Mouse (Mus musculus) layer of hippocampus, adult 9-11 months (tissue): ENCODE data around the gene Rdh9.
A peak's percentile ranks its signal among the peaks of the same experiment; 100 is the strongest.
"Not testable (repeated sequence)": the region's sequence is repeated elsewhere in the genome, so short reads cannot be mapped to it uniquely, and the experiment has no call there.

Experiments
- DNase-seq: peaks from one replicate; pipeline ENCODE4 v3.0.0; 2022

The Rdh9 gene

DNA sequence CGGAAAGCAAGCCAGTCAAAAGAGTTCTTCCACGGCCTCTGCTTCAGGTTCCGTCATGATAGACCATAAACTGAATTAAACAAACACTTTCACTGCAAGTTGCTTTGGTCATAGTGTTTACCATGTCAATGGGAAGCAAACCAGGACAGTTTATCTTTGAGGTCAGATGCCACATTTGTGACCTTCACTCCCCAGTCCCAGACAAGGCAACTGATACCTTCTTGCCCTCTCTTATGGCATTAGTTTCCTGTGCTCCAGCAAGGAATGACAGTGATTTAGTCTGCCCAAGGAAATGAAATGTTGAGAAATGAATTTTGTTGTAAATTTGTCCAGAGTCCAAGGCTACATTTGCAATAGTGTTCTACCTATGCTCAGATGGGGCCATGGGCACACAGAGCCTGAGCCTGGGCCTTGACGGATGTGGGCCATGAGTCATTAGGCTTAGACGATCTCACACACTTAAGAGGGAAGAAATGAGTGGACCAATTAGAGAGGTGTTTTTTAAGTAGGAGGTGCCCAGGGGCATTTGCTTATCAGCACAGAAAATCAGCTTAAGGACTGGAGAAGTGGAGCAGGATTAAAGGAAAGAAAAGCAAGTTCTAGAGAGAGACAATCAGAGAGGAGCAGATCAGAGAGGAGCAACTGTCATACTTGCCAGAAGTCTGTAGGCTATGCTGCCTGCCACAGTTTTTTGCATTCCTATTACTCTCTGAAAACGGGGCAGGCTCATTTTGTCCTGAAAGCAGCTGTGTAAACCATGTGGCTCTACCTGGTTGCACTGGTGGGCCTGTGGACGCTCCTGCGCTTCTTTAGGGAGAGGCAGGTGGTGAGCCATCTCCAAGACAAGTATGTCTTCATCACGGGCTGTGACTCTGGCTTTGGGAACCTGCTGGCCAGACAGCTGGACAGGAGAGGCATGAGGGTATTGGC is 16.7 kb upstream of the Rdh9 start, which contains the start of the genes Rdh1 and Rdh16f1:
Gene Rdh1, plus strand, starts transcription at position 541 of the 930 bp plus-strand sequence.
Gene Rdh16f1, plus strand, starts transcription at position 607 of the 930 bp plus-strand sequence.
- DNase-seq = no peak

DNA sequence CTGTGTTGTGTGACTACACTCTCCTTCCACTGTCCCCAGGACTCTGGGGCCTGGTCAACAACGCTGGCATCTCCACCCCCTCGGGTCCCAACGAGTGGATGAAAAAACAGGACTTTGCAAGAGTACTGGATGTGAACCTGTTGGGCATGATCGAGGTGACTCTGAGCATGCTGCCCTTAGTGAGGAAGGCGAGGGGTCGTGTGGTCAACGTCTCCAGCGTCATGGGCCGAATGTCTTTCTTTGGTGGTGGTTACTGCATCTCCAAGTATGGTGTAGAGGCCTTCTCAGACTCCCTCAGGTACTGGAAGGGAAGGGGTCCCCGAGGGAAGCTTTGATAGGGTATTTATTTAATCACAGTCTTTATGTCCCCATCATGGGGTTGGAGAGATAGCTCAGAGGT is 13.3 kb upstream of the Rdh9 start:
- DNase-seq = not testable (repeated sequence)

DNA sequence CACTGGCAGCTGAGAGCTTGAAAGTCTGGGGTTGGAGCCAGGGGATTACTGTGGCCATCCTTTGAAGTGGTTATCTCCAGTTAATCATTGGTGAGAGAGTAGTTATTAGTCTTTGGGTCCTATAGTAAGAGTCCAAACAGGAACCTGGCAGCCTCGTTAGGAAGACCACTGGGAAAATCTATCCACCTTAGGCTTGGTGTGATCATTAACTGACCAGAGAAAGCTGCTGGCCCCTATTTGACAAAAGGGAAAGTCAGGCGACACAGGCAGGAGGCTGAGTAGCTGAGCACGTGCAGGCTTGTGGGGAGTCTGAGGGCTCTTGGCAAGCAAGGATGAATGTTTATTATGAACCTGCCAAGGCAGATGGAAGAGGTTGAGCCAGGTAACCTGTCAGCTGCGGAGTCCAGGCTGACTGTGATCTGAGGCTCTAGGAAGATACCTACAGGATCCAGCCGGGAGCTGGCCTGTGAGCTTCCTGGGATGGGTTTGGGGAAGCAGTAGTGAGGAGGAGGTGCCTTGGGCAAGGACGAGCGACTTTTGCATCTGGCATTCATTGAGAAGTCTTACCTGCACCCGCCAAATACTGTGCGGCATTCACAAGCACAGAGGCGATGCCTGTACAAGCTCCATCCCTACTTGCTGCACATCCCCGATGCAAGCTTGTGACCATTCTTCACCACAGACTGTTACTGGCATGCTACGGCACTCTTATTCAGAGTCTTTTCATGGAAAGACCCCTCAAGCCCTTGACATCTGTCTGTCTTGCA is 12.1 kb upstream of the Rdh9 start:
- DNase-seq = no peak

DNA sequence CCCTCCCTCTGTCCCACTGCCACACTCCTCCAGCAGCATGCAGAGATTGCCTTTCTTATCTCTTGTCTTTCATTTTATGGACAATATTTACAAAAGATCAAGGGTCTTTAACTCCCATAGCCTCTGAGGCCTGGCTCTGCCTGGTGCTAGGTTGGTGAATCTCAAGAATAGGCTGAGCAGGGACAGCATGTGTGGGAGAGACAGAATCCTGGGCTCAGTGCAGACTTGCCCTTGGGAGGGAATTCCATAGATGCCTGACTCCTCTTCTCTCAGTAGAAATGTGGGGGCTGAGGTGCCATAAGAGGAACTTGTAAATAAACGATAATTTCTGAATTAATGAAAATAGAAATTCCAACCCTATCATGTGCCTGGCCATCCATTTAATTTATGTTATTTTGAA is 9.6 kb upstream of the Rdh9 start:
- no peak for DNase-seq

DNA sequence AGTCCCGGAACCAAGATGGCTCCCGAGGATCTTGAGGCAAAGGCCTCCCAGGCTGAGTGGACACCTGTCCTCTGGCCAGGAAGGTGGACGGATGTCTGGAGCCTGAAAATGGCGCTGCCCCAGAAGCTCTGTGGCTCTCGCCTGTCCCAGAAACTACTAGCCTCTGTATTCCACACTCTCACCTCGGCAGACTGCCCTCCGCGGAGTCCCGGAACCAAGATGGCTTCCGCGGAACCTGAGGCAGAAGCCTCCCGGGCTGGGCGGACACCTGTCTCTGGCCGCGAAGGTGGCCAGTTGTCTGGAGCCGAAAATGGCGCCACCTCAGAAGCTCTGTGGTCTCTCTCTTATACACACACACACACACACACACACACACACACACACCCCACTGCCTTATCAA is 6.1 kb downstream of the Rdh9 start:
- not testable (repeated sequence) for DNase-seq

DNA sequence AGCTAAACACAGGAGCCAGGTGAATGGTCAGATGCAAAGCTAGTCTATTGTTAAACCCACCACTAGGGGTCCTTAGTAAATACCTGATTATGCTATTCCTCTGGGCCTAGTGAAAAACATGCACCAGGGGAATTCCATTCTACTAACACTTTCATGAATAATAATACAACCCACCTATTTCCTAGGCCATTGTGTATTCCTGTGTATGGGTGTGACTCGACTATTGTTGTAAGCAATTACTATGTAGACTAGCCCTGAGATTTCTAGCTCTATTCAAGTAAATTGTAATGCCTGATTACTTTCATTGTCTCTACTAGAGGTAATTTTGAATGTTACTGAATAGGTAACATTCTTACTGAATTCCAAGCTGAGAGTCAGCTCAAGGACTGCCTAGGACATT is 9.2 kb downstream of the Rdh9 start:
- not testable (repeated sequence) for DNase-seq

DNA sequence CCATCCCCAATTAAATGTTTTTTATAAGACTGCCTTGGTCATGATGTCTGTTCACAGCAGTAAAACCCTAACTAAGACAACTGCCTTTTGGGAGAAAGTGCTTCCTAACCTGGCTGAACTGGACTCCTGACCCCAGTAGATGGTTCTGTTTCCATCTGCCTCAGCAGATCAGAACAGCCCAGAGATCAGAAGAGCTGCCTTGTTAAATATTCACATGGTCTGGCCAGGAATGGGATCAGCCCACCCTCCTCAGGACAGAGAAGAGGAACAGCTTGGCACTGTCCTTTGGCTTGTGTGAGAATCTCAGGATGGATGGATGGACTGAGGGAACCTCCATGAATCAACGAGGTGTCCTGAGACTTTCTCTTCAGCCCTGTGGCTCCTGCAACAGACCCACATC is 23.1 kb downstream of the Rdh9 start:
- DNase-seq = no peak

DNA sequence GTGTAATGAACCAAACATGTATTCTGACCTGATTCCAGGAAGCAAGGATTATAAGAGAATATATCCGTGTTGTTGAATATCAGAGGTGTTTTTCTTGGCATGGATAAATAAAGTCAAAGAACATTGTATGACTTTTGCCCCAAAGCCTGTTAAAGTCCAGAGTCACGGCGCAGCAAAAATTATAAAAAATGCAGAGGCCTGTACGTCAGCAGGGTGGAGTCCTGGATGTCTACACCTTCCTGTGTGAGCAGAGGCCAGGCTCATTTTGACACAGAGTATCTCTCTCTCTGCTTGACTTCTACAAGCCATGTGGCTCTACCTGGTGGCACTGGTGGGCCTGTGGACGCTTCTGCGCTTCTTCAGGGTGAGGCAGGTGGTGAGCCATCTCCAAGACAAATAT is 24.7 kb downstream of the Rdh9 start, which contains the start of gene Rdh16:
Gene Rdh16, plus strand, starts transcription at position 262 of the 400 bp plus-strand sequence.
- DNase-seq = no peak

DNA sequence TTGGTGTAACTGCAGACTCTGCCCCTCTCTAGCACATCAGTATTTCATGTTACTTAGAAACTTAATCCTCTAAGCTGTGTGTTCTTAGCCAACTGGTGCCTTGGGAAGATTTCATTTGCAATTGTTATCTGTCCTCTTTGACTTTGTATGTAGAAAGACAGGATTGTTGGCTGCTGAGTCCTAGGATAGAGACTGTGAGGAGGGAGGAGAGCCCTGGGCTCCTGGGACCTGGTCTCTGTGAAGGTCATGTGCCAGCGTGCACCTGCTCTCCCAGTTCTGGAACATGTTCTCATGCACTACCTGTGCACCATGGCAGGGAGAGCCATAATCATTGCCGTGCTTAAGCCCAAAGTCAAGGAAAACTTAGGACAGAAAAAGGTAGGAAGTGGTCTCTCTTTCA is 25.4 kb downstream of the Rdh9 start:
- no peak for DNase-seq

DNA sequence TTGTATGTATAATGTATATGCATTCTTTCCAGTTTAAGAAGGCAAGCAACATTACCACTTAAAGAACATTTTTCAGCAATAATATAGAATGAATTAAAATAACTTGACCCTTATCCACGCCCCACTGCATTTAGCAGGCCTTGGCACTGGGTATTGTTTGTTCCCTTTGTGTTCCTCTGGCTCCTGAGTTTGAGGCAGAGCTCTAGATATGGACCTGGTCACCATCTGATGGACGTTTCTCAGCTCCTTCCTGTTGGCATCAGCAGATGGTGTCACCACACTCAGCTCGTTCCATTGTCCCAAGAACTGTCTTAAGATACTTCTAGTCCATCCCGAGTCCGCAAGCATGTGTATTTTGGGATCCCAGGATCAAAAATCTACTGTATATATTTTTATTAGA is 26.1 kb downstream of the Rdh9 start:
- no peak for DNase-seq

DNA sequence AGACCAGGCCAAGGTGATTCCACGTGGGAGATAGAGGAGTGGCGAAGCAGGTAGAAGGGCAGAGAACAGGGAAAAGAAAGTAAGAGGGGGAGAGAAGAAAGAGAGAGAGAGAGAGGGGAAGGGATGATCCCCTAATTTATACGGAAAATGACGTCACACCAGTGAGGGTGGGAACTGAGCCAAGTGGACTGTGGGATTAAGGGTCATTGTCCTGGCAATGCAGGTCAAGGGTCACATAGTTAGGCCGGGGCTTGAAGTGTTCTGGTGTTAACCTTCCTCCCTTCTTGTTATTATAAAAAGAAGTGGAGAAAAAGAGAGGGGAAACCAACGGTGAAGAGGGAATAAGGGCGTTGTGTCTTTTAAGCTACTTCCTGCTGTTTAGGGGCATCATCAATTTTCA is 28.2 kb downstream of the Rdh9 start:
- DNase-seq = no peak

DNA sequence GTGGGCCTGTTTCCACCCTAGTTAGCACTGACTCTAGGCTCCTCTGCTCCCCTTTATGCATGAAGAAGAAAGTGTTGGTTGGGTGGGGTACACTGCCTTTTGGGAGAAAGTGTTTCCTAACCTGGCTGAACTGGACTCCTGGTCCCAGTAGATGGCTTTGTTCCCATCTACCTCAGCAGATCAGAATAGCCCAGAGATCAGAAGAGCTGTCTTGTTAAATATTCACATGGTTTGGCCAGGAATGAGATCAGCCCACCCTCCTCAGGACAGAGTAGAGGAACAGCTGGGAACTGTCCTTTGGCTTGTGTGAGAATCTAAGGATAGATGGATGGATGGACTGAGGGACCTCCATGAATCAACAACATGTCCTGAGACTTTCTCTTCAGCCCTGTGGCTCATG is 39.7 kb downstream of the Rdh9 start:
- no peak for DNase-seq

DNA sequence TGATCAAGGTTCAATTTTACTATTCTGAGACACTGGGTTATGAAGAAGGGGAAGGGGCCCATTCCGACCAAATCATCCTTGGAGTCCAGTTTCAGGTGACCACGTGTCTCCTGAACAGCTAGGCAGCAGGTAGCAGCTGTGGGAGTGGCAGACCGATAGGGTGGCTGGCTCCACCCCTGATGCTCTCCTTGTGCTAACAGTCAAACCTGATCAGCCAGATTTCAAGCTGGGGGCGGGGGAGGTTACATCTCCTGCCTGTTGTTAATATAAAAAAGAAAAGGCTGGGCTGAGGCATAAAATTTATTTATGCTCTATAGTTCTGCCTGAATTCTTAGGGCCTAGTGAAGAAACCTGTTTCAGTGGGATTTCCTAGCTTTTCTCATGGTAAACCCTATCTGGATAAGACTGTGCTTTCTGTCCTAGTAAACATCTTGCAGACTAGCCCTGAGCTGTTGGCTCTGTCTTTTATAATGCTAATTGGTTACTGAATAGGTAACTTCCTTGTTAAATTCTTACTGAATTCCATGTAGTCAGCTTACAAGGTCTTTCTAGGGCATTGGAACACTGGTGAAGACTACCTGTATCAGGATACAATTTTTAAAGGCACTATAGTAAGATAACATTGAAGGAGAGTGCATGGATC is 41.2 kb downstream of the Rdh9 start:
- not testable (repeated sequence) for DNase-seq

DNA sequence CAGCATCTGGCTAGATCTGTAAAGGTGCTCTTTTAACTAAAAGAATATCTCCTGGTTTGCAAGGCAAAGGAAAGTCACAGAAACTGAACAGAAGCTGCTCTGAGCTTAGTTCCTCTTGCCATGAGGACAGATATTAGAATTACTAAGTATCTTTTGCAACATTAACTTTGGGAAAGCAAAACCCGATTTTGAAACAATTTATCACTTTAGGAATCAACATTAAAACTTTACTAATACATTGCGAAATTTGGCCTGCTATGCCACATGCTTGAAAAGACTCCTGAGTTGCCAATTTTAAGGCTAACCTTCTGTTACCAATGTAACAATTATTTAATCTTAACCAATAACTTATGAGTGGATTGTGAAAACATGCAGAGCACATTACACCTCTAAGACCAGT is 45.6 kb downstream of the Rdh9 start:
- DNase-seq = not testable (repeated sequence)

DNA sequence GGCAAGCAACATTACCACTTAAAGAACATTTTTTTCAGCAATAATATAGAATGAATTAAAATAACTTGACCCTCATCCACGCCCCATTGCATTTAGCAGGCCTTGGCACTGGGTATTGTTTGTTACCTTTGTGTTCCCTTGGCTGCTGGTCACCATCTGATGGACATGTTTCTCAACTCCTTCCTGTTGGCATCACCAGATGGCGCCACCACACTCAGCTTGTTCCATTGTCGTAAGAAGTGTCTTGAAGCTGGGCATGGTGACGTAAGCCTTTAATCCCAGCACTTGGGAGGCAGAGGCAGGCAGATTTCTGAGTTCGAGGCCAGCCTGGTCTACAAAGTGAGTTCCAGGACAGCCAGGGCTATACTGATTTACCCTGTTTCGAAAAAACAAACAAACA is 49.2 kb downstream of the Rdh9 start:
- DNase-seq = no peak

DNA sequence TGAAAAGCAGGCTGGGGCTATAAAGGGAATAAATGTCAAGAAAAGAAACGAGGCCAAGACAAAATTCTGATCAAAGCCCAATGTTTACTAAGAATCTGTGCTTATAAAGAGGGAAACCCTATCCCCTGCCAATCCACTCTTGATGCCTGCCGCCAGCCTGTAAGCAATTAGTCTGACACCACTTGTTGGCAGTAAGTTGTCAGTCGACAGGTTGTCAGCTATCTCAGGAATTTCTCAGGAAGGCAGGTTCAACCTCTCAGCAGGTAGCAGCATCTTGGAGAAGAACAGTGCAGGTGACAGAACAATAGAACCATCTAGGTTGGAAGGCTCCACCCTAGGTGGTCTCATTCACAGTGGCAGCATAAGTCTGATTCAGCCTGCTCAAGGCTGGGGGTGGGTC is 52.9 kb downstream of the Rdh9 start:
- DNase-seq = no peak

DNA sequence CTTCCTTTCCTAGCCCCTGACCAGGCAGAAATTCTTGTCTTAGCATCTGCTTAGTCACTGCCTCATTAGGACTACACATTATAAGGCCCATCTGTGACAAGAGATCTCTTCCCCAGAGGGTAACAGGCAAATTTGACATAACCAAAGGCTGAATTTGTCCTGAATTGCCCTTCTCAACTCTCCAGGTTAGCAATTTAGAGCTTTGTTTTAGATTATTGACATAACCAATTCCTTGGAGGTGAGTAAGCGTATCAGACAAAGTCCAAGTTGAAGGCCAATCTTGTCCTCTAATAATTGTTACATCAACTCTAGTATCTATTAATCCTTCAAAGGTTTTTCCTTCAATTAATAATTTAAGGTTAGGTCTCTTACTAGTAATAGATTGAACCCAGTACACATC is 58.0 kb downstream of the Rdh9 start:
- not testable (repeated sequence) for DNase-seq

DNA sequence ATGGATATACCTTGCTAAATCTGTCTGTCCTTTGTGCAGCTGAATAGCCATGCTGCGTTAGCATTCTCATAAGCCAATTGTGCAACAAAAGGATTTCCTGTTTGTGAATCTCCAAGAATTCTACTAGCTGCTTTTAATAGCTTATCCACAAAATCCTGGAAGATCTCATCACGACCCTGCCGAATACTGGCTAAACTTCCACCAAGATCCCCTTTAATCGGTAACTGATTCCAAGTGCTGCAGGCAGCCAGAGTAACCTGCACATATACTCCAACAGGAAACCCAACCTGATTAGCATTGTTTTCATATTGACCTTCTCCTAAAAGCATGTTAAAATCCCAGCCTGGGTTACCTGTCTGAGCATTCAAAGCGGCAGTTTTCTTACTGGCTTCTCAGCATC is 59.1 kb downstream of the Rdh9 start:
- DNase-seq = no peak

DNA sequence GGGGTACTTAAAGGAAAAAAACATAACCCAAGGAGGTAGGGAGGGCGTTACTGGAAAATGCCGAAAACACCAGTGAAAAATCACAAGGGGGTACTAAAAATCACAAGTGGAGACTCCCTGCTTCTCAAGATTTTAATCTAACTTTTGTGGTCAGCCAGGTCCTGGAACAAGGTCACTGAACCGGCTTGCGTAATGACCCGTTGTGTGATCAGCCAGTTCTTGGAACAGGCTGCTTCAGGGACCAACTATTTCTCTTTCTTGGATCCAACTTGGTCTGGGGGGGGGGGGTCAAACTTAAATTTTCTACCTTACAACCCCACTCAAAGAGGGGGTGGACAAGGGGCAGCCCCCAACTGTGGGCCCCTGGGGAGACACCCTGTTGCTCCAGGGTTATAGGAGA is 61.6 kb downstream of the Rdh9 start:
- not testable (repeated sequence) for DNase-seq

DNA sequence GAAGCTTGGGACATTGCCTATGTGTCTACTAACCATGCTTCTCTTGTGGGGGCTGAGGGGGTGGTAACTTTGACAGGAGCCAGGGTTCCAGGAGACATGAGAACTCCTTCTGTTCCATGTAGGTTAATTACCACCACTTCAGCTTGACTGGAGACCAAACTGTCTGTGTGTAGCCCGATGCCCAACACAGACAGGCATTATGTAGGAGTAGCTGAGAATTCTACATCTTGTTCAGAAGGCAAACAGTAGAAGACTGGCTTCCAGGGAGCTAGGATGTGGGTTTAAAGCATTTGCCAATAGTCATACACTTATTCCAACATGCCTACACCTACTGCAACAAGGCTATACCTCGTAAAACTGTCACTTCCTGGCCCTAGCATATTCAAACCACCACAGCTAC is 62.4 kb downstream of the Rdh9 start:
- DNase-seq = peak; percentile 17

DNA sequence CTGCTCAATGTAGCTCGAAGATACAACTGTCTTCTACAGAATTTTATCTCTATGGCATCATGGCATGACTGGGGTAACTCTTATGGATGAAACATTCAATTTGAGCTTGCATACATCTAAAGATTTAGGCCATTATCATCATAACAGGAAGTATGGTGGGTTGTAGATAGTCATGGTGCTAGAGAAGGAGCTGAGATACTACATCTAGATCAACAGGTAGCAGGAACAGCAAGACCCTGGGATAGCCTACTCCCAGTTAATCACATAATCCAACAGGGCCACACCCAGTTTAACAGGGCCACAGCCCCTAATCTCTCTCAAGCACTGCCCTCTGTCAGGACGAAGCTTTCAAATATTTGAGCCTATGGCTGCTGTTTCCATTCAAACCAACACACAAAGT is 64.6 kb downstream of the Rdh9 start:
- DNase-seq = no peak
